Mouse (Mus musculus): Measurements from ENCODE around the gene Ccl11. TPM values are rescaled to one million over a fixed set of nuclear protein-coding genes. Genes with fewer than 3 reads are reported as not detected.

Ccl11 gene
- total RNA-seq (2021) = 1 to 10 TPM; 1.6 to 1.7 TPM

- DNase-seq = no peak
- intact Hi-C loops (cut with DNase I) = no loop called here
Measured at GRCm38 (mm10) chr11:82057646-82058045, at the start of gene Ccl11. TSS of gene Ccl11 (plus strand) at chr11:82057823.

GRCm38 (mm10) chr11:82010115-82010514 is 47.5 kb upstream of the Ccl11 start:
- DNase-seq = no peak
- intact Hi-C loops (cut with DNase I) = no loop called here

- DNase-seq = peak in 1 of 2 experiments; percentile 40
- intact Hi-C loops (cut with DNase I) = no loop called here
Measured at GRCm38 (mm10) chr11:82011411-82012193, 46.0 kb upstream of the Ccl11 start.

- intact Hi-C loops (cut with DNase I) = no loop called here
- no peak for DNase-seq
Measured at GRCm38 (mm10) chr11:82013756-82014155, 43.9 kb upstream of the Ccl11 start.

GRCm38 (mm10) chr11:82015066-82015465 is 42.6 kb upstream of the Ccl11 start:
- no peak for DNase-seq
- intact Hi-C loops (cut with DNase I) = no loop called here

- intact Hi-C loops (cut with DNase I) = no loop called here
- peak in 1 of 2 experiments; percentile 41 for DNase-seq
Measured at GRCm38 (mm10) chr11:82016181-82016780, 41.3 kb upstream of the Ccl11 start.

GRCm38 (mm10) chr11:82019389-82019788 is 38.2 kb upstream of the Ccl11 start:
- no peak for DNase-seq
- intact Hi-C loops (cut with DNase I) = no loop called here

GRCm38 (mm10) chr11:82019793-82020192 is 37.8 kb upstream of the Ccl11 start:
- intact Hi-C loops (cut with DNase I) = no loop called here
- DNase-seq = no peak

GRCm38 (mm10) chr11:82021406-82021805 is 36.2 kb upstream of the Ccl11 start:
- intact Hi-C loops (cut with DNase I) = no loop called here
- DNase-seq = no peak

- DNase-seq = no peak
- intact Hi-C loops (cut with DNase I) = no loop called here
Measured at GRCm38 (mm10) chr11:82022504-82023056, 35.0 kb upstream of the Ccl11 start.

- DNase-seq = no peak
- intact Hi-C loops (cut with DNase I) = no loop called here
Measured at GRCm38 (mm10) chr11:82023769-82024168, 33.9 kb upstream of the Ccl11 start.

GRCm38 (mm10) chr11:82030171-82030570 is 27.5 kb upstream of the Ccl11 start:
- DNase-seq = no peak
- intact Hi-C loops (cut with DNase I) = no loop called here

GRCm38 (mm10) chr11:82032136-82032535 is 25.5 kb upstream of the Ccl11 start:
- DNase-seq = no peak
- intact Hi-C loops (cut with DNase I) = no loop called here

GRCm38 (mm10) chr11:82032678-82033344 is 24.8 kb upstream of the Ccl11 start:
- intact Hi-C loops (cut with DNase I) = no loop called here
- DNase-seq = peak; percentile 74 to 78

GRCm38 (mm10) chr11:82034446-82034845 is 23.2 kb upstream of the Ccl11 start:
- no peak for DNase-seq

GRCm38 (mm10) chr11:82035356-82035755 is 22.3 kb upstream of the Ccl11 start, which contains the start of gene Ccl2:
TSS of gene Ccl2 (plus strand) at chr11:82035571.
- intact Hi-C loops (cut with DNase I) = loop anchor here (2.0 kb wide), 1 partner anchor 39 kb away; no protein-coding TSS in a partner anchor
- DNase-seq = peak; percentile 76

More at GRCm38 (mm10) chr11:82034446-82034845, 23.2 kb upstream of the Ccl11 start:
- intact Hi-C loops (cut with DNase I) = loop anchor here (2.0 kb wide), 1 partner anchor 38 kb away; no protein-coding TSS in a partner anchor

GRCm38 (mm10) chr11:82035857-82036256 is 21.8 kb upstream of the Ccl11 start:
- intact Hi-C loops (cut with DNase I) = loop anchor here (2.0 kb wide), 1 partner anchor 39 kb away; no protein-coding TSS in a partner anchor
- no peak for DNase-seq

GRCm38 (mm10) chr11:82038535-82038934 is 19.1 kb upstream of the Ccl11 start, which contains the start of gene Gm17268:
TSS of gene Gm17268 (minus strand) at chr11:82038562.
- no peak for DNase-seq
- intact Hi-C loops (cut with DNase I) = no loop called here

GRCm38 (mm10) chr11:82039132-82039660 is 18.4 kb upstream of the Ccl11 start:
- intact Hi-C loops (cut with DNase I) = no loop called here
- no peak for DNase-seq

- DNase-seq = peak in 1 of 2 experiments; percentile 28
- intact Hi-C loops (cut with DNase I) = no loop called here
Measured at GRCm38 (mm10) chr11:82041671-82042080, 15.9 kb upstream of the Ccl11 start.
